Mouse (Mus musculus): ENCODE measurements around the gene Gm20824. TPM values are rescaled to one million over a fixed set of nuclear protein-coding genes. Genes with fewer than 3 reads are reported as not detected.
"Not testable (repeated sequence)": the region's sequence is repeated elsewhere in the genome, so short reads cannot be mapped to it uniquely, and the experiment has no call there.

The Gm20824 gene
- polyA plus RNA-seq (2016; fragmentation: Nextera tagmentation; extraction: Ambion mirVana): not detected in 2 replicates

DNA sequence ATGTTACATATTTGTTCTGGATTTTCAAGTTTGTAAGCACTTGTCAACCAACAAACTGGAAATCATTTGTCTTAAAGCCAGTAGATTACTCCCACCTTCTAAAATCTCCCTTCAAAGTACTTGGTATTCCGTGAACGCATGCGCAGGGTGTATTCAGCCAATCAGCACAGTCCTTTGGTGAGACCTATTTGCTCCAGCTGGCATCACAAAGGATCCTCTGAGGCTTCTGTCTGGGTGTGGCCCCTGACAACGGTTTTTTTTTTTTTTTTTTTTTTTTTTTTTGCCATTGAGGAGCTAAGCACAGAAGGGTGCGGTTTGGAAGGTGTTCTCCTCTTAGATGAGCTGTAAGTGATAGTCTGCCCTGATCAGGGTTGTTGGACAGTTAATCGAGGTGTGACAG lies at the start of gene Gm20824:
Gene Gm20824, plus strand, starts transcription at position 301 of the 400 bp plus-strand sequence.
- not testable (repeated sequence) for H3K4me1 ChIP-seq; ATAC-seq; H3K4me2 ChIP-seq; H3K27me3 ChIP-seq (replicated peaks); H3K36me3 ChIP-seq; H3K27ac ChIP-seq; H3K9ac ChIP-seq; H3K4me3 ChIP-seq; H3K9me3 ChIP-seq (replicated peaks)
- no CpG with 5 or more reads among the region's 6 CpGs for WGBS (ENCODE audit: insufficient replicate concordance)

Other genes with a start within 250 kb of the Gm20824 start
- not detected in 2 replicates for gene Gm20825, start 186.4 kb upstream of the Gm20824 start, polyA plus RNA-seq (2016; fragmentation: Nextera tagmentation; extraction: Ambion mirVana)

Data from liver, embryonic 12.5 days (tissue).